Mouse (Mus musculus) CD4-positive, CD25-positive, alpha-beta regulatory T cell, adult 2 months (primary cell): Measurements from ENCODE around the gene Fam199x.

Source experiments
- DNase-seq: peaks from one replicate; pipeline ENCODE4 v3.0.0-alpha.2; 2012; ENCODE audit warnings: low read depth, low spot score

The Fam199x gene

DNA sequence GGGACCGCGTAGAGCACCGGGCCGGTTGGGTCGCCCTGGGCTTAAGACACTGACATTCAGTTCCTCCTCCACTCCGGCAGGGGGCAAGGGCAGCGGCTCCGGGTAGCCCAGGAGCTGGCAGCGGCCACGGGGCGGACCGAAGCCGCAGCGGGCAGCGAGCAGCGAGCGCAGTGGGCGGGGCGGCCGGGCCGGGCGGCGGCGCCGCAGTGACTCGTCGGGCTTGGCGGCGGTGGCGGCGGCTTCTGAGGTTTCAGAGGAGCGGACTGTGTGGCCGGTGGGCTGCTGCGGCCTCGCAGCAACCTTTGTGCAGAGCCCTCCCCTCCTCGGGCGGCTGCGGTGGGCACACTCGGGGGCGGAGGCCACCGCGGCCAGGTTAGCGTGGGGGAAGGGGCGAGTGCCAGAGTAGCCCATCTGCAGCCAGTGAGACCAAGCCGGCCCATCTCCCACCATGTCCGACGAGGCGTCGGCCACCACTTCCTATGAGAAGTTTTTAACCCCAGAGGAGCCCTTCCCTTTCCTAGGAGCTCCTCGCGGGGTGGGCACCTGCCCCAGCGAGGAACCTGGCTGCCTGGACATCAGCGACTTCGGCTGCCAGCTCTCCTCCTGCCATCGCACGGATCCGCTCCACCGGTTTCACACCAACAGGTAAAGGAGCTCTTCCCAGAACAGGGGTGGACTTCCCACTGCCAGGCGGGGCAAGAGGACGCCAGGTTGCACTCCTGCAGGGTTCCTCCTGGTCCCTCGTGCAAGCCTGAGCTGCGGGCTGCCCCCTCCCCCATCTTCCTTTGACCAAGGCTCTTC is at the start of gene Fam199x:
Gene Fam199x (plus strand): TSS at position 170 of the 801 bp plus-strand sequence.
- peak; percentile 89 for DNase-seq

DNA sequence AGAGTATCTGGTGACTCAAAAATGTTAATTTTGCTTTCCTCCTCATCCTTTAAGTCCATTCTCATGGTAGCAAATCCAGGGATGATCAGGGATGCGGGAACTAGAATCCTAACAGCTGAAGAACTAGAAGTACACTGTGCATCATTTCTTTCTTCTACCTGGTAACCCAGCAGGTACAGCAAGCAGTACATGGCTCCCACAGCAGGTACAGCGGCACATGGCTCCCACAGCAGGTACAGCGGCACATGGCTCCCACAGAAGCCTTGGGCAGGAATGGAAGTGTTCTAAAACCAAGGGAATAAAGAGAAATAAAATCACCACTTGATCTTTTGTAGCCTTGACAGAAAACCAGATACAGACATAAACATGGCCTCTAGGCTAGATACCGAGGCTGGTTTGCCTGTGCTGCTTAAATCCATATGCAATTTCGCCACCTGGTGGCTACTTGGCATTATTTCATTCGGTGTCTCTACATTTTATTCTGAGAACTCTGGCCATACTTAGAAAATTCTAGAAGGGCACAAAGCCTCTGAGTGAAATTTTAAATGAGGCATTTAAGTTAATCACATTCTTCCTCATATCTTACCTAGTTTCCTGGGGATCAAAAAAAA is 34.2 kb upstream of the Fam199x start:
- peak; percentile 83 for DNase-seq

DNA sequence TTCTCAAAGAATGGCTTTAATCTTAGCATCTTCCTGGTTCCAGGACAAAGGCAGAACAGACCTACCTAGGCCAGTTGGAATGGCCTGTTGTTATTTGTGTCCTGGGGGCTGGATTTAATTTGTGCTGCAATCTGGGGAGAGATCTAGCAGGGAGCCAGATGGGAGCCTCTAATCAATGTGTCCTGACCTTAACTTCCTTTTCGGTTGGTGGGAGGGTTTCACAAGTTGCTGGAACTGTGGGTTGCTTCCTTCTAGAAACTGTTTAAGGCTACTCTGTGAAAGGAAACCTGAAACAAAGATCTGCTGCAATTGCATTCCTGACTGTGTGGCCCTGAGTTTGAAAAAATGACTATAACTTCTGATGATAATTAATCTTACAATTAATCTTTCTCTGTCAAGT is 31.7 kb upstream of the Fam199x start:
- no peak for DNase-seq

DNA sequence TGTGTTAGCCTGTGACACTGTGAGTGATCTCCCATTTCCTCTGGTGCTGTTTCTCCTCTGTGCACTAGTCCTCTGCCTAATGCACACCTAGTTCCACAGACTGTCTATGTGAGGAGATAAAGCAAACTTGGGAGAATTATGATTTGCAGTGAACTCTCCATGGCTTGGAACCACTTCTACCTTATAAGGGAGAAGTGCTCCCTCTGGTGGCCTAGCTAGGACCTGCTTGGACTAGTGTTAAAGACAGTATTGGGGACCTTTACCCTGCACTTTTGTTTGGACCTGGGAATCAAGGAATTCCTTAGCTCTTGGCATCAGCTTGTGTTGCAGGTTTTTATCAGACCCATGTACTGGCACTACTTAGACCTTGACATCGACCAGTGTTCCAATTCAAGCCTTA is 30.1 kb upstream of the Fam199x start:
- peak; percentile 78 for DNase-seq

DNA sequence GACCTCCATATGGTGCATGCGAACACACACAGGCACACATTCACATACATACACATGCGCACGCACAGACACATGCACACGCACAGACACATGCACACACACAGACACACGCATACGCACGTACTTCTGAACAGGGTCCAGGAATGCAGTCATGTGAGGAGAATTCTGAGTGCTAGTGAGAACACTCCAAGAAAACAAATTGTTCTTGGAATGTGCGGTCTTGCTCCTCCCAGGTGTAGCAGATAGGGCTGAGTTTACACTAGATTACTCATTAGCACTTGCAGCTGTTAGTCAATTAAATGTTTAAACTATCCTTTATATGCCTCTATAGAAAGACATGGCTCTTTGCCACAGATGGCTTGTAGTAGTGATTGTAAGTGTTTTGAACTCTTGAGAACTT is 18.5 kb upstream of the Fam199x start:
- no peak for DNase-seq

DNA sequence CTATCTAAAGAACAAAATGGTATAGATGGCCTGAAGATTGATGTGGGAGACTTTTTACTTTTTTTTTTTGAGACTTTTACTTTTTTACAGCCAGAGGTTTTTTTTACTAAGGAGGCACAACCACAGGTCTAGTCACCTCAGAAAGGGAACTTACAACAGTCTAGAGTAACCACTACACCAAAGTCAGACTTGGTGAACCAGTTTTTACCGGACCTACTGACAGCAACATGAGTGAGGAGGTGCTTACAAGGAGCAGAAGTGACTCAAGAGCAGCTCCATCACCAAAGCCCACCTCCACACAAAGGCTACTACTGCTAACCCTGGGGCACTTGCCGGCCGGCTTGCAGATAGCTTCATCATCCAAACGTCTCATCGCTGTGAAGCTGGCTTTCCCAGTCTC is 17.7 kb upstream of the Fam199x start:
- no peak for DNase-seq

DNA sequence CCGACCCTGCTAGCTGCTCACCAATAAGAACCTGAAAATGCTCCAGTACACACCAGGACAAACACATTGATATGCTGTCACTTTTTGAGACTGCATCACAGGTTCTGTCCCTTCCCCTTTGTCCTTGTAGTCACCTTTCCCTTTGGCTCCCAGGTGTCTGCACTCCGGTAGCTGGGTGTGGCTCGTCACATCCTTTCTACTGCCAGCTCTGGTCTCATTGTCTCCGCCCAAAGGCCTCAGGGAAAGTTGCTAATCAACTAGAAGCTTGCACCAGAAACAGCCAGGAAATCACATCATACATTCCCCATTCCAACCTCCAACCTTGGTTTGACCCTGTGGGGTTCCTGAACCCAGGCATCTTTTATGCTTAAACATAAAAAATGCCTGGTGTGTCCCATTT is 15.1 kb upstream of the Fam199x start:
- no peak for DNase-seq

DNA sequence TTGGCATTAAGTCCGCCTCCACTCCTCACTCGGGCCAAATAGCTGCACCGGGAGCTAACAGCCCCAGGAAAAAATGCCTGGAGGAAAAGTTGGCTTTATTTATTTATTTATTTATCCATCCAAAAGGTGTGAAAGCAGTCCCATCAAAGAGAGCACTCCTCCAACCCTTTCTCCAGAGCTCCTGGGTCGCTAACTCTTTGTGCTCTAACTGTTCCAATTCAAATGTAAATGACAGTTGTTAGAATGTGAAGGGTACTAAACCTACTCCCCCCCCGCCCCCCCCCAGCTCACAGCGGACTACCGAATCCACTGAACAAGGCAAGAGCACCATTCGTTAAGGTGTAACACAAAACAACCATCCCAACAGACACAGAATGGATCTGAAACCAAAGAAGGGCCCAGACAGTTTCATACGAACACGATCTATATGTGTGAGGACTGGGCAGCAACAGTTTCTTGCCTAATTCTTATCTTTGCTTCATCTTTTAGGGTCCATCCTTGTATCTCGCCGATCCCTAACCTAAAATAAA is 11.9 kb upstream of the Fam199x start:
- no peak for DNase-seq

DNA sequence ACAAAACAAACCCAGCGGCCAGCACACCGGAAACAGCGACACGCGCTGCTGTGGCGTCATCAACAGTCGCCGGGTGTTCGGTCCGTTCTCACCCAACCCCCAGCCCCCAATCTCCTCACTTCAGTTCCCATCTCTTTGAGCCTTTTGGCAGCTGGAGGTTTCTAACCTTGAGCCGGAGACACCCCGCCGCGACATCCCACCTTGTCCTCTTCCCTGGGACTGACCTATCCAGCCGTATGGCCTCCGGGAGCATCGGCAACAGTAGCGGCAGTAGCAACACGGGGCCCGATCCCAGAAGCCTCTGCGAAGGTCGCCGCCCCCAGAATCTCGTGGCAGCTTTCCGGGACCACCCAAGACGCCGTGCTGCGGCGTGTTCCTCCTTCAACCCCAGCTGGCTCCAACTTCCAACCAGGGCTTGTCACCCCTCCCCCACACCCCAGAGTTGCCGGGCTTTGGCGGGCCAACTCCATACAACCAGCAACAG is 11.4 kb upstream of the Fam199x start, which contains the start of gene Slc25a53:
Gene Slc25a53 (minus strand): TSS at position 303 of the 484 bp plus-strand sequence.
- peak; percentile 87 for DNase-seq

DNA sequence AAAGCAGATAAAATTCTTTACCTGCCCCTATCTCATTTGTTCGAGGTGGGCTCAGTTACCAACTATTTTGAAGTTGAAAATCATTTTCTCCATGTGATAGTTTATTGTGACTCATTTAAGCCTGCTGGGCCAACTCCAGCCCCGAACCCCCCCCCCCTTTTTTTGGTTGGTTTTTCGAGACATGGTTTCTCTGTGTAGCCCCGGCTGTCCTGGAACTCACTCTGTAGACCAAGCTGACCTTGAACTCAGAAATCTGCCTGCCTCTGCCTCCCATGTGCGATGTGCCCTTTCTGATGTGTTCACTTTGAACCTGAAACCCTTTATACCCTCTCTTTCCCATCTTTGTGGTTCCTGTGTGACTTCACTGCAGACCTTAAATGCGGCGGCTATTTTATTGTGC is 10.9 kb upstream of the Fam199x start:
- DNase-seq, result no peak

DNA sequence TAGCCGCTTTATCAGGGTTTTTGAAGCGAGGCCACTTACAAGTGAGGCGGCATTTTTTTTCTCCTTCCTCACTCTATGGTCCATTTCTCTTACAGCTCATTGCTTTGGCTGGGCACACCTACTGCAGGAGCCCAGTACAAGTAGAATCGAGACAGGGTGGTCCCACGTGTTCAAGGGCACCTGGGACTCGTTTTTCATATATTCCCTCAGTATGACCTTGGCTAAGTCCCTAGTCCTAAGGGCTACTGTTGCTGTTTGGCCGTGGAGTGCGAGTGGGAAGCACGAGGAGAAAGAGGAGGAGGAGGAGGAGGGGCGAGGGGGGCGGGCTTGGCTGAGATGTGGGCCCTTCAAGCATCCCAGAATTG is 352 bp upstream of the Fam199x start:
- no peak for DNase-seq

DNA sequence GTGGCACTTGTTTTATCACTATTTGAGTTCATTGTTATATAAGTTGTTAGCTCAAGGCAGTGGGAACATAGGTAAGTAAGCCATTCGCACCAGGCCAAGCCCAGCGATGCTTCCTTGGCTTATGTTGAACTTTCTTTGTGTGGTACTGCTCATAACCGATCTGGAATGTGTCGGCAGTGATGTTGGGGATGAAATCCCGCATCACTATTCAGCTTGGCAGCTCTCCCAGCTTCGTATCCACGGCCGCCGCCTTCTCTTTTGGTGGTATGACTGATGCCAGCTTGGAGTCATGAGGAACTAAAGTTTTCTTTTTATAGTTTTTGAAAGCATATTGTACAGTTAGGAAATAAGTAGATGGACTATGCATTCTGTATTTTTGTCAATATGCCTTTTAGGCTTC is 13.8 kb downstream of the Fam199x start:
- no peak for DNase-seq

DNA sequence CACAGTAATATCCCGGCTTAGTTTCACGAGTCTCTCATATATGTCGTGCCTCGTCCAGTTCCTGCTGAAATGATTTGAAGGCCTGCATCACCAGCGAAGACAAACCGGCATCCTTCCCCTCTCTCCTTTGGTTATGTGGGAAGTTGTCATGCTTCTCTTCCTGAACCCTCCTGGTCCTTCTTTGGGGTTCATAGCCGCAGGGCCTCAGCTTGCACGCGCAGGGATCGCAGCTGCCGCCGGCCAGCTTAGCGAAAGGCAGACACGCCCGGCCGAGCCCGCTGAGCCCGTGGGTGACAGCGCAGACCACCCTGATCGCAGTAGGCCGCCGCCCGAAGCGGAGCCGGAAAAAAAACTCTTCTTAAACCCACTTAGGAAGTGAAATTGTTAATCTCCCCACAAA is 55.1 kb downstream of the Fam199x start:
- DNase-seq, result no peak

DNA sequence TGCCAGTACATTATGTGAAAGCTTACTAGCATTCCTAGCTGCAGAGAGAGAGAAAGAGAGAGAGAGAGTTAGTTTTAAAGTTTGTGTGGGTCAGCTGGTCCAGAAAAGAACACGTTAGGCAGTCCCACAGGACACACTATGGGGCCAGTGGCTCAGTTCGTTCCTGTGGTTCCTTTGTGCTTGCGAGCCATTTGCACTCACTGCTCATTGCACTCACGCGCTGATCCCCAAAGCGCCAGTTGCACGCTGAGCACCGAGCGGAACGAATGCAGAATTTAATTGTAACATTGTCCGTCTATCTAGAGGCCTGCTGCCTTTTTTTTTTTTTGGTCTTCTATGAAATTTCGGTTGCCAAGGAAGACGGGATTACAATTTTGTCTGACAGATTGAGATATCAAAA is 57.1 kb downstream of the Fam199x start:
- DNase-seq, result no peak

DNA sequence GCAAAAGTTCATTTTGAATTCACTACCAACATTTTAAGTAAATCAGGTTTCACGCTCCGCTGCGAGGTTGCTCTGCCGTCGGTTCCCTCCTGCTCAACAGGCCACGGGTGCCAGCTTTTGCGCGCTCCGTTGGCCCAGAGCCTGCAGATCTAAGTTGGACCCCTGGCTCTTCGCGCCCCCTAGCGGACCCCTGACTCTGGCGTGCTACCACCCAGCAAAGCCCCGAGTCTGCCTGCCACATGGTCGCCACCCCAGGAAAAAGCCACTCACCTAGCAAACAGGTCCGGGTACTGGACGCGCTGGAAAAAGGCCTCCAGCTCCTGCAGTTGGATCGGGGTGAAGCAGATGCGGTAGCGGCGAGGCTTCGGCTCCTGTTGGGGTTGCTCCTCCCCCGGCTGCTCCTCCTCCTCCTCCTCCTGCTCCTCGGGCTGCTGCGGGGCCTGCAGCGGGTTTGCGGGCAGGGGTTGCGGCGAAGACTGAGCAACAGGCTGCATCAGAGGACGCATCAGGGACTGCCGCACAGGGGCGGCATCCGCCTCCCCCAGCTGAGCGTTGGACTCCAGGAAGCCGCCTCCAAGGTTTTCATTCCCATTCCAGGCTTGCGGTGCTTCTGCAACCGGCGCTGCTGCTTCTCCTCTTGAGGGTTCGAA is 68.8 kb downstream of the Fam199x start:
- DNase-seq, result peak; percentile 53

DNA sequence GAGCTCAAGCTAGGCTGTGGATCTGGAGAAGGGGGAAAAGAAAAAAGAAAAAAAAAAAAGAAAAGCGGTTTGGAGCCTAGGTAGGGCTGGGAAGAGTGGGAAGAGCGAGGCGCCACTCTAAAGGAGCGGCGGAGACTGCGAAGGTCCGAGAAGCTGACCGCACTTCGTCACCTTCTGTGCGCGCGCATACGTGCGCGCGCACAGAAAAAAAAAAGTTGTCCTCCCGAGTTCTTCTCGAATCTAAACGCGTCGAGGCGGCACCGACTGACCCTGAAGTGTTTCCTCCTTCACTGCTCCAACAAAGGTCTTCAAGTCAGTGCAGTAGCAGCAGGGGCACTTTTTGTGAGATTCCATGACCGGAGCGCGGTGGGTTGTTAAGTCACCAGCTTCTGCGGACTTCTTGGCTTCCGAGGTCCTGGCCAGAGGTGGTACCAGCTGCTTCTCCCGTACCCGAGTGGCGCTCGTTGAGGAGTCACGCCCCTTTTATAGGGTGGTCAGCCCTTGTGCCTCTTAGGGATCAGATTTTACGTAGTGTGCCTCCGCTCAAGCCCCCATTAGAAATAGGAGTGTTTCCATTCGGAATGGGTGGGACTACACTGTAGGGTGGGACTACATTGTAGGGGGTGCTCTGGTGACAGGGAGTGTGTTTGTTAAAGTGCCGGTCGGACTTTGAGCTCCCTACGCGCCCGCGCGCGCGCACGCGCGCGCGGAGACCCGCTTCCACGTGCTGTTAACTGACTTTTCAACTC is 70.5 kb downstream of the Fam199x start:
- DNase-seq, result no peak

DNA sequence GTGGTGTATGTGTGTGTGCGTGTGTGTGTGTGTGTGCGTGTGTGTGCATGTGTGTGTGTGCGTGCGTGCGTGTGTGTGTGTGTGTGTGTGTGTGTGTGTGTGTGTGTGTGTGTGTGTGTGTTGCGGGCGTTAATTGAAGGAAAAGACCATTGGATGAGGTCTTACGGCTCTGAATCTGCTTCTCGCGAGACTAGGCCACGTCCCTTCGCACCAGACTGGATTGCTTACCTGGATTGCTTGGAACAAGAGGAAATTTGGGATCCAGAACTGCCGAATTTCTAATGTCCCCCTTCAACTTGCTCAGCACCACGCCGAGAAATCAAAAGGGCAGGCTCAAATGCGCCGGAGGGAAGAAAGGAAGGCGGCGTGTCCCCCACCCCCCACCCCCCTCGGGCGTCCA is 72.3 kb downstream of the Fam199x start, which contains the start of gene Esx1:
Gene Esx1 (minus strand): TSS at position 366 of the 400 bp plus-strand sequence.
- no peak for DNase-seq

DNA sequence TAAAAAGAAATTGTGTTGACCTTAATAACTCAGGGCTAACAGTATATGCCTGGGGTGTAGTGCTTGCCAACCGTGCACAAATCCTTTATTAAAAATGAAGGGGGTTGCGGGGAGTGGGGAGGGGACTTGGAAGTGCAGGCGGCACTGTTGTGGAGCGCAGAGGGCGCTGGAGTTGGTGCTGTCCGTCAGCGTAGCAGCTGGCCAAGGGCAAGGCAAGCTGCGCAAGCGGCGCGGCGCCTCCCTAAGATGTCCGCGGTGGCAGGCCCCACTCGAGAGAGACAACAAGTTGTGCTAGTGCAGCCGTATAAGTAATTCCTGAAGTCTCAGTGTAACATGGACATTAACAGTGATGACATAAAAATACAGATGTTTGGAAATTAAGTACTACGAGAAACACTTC is 78.1 kb downstream of the Fam199x start:
- no peak for DNase-seq
